Comparison of ENCODE assay signal across 18 mouse cellular contexts in genomic region chr16:90958301-90959085, GRCm38 (mm10). TPM values are rescaled to one million over a fixed set of nuclear protein-coding genes. Genes with fewer than 3 reads are reported as not detected.
A peak's percentile ranks its signal among the peaks of the same experiment; 100 is the strongest.
DNase-seq lines count a peak whose midpoint lies in the region; ATAC-seq and TF ChIP-seq lines count a peak whose summit lies in the region.
"Had no signal": no experiment of that assay in that cellular context is flagged by ENCODE, and none has a peak within 500 bp of the region (broad histone marks: within the 10 kb centered on the region; RNA-seq: fewer than 3 reads in every experiment).

No protein-coding gene starts in this region.

- 69% methylated on average over 5 of the region's 5 CpGs for WGBS in stomach, postnatal 0 days

- no peaks in the 10 kb centered on the region for H3K9me3 ChIP-seq in stomach, postnatal 0 days (ENCODE audit: control insufficient read depth, low read length)
- H3K9me3 ChIP-seq: forebrain, embryonic 15.5 days; heart, embryonic 13.5 days; hindbrain, embryonic 13.5 days had no signal

- H3K4me1 ChIP-seq in stomach, postnatal 0 days (replicated peaks; ENCODE audit: control insufficient read depth, insufficient read depth) = no peaks in the 10 kb centered on the region
- H3K4me1 ChIP-seq: forebrain, embryonic 15.5 days; hindbrain, embryonic 13.5 days had no signal

- intact Hi-C loops in left cerebral cortex, postnatal 4 days (cut with DNase I) = no loop called here
- intact Hi-C loops in left cerebral cortex, postnatal 36 days (cut with DNase I) = no loop called here

- no peak for ATAC-seq in stomach, postnatal 0 days (ENCODE audit: low FRiP score, low TSS enrichment)
- ATAC-seq: forebrain, embryonic 15.5 days; inflammation-experienced regulatory T-cells, adult 6 months had no signal

- H3K27me3 ChIP-seq in stomach, postnatal 0 days (ENCODE audit: control insufficient read depth, insufficient read depth, low read length) = no peaks in the 10 kb centered on the region
- H3K27me3 ChIP-seq: forebrain, embryonic 15.5 days; heart, embryonic 13.5 days; hindbrain, embryonic 13.5 days had no signal

- TF ChIP-seq EP300 in stomach, postnatal 0 days (optimal IDR thresholded peaks at IDR 0.05) = no peak

- no peak overlapping the region for H3K27ac ChIP-seq in stomach, postnatal 0 days (replicated peaks)
- H3K27ac ChIP-seq: forebrain, embryonic 15.5 days; heart, embryonic 13.5 days; hindbrain, embryonic 13.5 days had no signal

- peak; percentile 29 to 63 for DNase-seq in left cerebral cortex, adult 18-20 months (ENCODE audit: low spot score in 2 of 2)
- no peak for DNase-seq in left cerebral cortex, postnatal 4 days
- peak; percentile 48 to 78 for DNase-seq in frontal cortex, postnatal 36 days (ENCODE audit: low spot score in 2 of 2)
- peak; percentile 58 for DNase-seq in layer of hippocampus, adult 9-10 months (ENCODE audit: low spot score)
- peak; percentile 49 to 50 for DNase-seq in left cerebral cortex, postnatal 36 days (ENCODE audit: low spot score in 2 of 2)
- no peak for DNase-seq in kidney, adult 8-10 months
- DNase-seq in stomach, postnatal 0 days (ENCODE audit: low spot score) = no peak
- DNase-seq: cerebellum, adult 9-11 months; kidney, adult 2 months; kidney, postnatal 14 days; lung, adult 18-20 months; lung, postnatal 36 days; spleen, adult 18-20 months had no signal

- no peak overlapping the region for H3K4me2 ChIP-seq in stomach, postnatal 0 days (replicated peaks; ENCODE audit: low read depth)
- H3K4me2 ChIP-seq: forebrain, embryonic 15.5 days; heart, embryonic 13.5 days; hindbrain, embryonic 13.5 days; liver, embryonic 11.5 days had no signal

- H3K36me3 ChIP-seq in stomach, postnatal 0 days (ENCODE audit: control insufficient read depth, insufficient read depth, low read length) = 0 out of 2 replicates have a peak, but pooled peaks cover 5% of the 10 kb centered on the region

- no peak overlapping the region for H3K4me3 ChIP-seq in stomach, postnatal 0 days (ENCODE audit: low read depth, low read length)
- H3K4me3 ChIP-seq: forebrain, embryonic 15.5 days; heart, embryonic 13.5 days; hindbrain, embryonic 13.5 days had no signal

- no peak; the same call in 1 of the 2 replicates for TF ChIP-seq CTCF in stomach, postnatal 0 days (IDR thresholded peaks at IDR 0.05; ENCODE audit: low read depth)

- no peak overlapping the region for H3K9ac ChIP-seq in stomach, postnatal 0 days (ENCODE audit: low read length)
- H3K9ac ChIP-seq: forebrain, embryonic 15.5 days; heart, embryonic 13.5 days; hindbrain, embryonic 13.5 days had no signal

RNA-seq across cellular contexts. Expression of gene Cfap298, which starts 23.6 kb away (rescaled TPM):
- 10 to 100 TPM; 39.8 to 48.0 TPM for total RNA-seq in left cerebral cortex, adult 18-20 months (2021)
- total RNA-seq in left cerebral cortex, postnatal 4 days (2021) = 10 to 100 TPM; 31.6 to 35.8 TPM
- 10 to 100 TPM; 41.5 to 44.8 TPM for total RNA-seq in left cerebral cortex, postnatal 36 days (2021)
- 27.4 and 27.5 TPM in 2 replicates for polyA plus RNA-seq in stomach, postnatal 0 days (2015; fragmentation: Nextera tagmentation; extraction: Ambion mirVana)

RNA-seq across cellular contexts. Expression of gene Synj1, which starts 52.6 kb away (rescaled TPM):
- total RNA-seq in left cerebral cortex, adult 18-20 months (2021) = 100 to 1,000 TPM; 330 to 343 TPM
- total RNA-seq in left cerebral cortex, postnatal 4 days (2021) = 100 to 1,000 TPM; 140 to 164 TPM
- 100 to 1,000 TPM; 344 to 352 TPM for total RNA-seq in left cerebral cortex, postnatal 36 days (2021)
- polyA plus RNA-seq in stomach, postnatal 0 days (2015; fragmentation: Nextera tagmentation; extraction: Ambion mirVana) = 5.2 and 5.6 TPM in 2 replicates

Comparison
In these comparisons a context has a peak if more than half of its experiments do, and no peak if none do; other contexts are left out.
1. DNase-seq: peak in left cerebral cortex, adult 18-20 months (2 of 2), frontal cortex, postnatal 36 days (2 of 2), layer of hippocampus, adult 9-10 months (single experiment) and left cerebral cortex, postnatal 36 days (2 of 2); none in left cerebral cortex, postnatal 4 days (single experiment), kidney, adult 8-10 months (0 of 2) and stomach, postnatal 0 days (single experiment).